Mouse (Mus musculus) lung, postnatal 14 days (tissue): ENCODE data around the gene Amfr.

Source experiments
- DNase-seq: peaks from one replicate; pipeline ENCODE4 v3.0.0; 2021

Gene Amfr

DNA sequence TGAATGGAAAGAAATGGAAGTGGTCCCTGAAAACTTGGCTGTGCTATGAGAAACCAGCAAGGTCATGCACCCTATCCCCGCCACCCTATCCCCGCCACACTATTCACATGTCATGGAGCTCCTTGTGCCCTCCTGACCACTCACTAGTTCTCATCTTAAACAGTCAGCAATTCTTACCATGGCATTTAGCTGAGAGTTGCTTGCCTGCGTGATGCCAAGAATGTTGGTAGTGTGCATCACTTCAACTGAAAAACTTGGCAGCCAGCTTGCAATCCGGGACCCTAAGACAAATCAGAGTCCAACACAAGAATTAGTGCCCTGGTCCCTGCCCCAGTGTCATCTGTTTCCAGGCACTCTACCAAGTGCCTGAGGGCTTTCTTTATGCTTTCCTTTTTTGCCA, 32.5 kb downstream of the Amfr start:
- DNase-seq, result no peak

DNA sequence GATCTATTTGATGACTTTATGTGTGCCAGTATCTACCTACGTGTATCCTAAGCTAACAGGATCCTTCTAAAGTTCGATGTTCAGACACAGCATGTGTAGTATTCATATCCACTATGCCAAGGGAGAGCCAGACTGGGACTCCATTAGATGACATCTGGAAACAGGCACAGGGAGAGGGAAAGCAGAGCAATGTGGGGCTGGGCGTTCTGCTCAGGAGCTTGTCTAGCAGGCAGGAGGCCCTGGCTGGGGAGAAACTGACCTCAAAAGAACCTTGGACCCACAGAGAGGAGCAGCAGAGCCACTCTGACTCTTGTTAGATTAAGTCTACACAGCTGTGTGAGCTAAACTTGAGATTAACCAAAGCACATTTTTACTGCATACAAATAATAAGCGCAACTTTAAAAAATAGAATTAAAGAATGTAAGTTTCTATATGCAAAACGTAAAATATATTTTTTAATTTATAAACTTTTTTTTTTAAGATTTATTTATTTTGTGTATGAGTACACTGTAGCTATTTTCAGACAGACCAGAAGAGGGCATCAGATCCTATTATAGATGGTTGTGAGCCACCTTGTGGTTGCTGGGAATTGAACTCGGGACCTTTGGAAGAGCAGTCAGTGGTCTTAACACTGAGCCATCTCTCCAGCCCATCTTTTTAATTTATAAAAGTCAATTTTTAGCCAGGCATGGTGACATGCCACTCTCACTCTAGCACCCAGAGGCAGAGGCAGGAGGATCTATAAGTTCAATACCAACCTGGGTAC, 36.0 kb downstream of the Amfr start:
- DNase-seq, result no peak

DNA sequence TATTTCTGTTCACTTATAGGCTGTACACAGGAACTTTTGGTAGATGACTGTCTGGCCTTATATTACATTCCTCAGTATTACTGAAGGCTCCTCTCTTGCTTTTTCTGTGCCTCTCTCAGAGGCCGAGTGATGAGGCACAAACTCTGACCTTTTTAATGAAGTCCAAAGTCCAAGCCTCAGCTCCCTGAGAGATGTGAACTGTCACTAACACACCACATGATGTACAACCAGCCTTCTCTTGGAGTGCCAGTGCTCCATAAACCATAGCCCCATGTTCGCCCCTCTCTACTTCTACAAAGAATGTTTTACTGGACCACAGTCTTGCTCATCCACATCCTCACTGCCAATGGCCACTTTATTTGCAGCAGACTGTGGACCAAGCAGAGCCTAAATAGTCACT, 37.3 kb downstream of the Amfr start:
- no peak for DNase-seq

DNA sequence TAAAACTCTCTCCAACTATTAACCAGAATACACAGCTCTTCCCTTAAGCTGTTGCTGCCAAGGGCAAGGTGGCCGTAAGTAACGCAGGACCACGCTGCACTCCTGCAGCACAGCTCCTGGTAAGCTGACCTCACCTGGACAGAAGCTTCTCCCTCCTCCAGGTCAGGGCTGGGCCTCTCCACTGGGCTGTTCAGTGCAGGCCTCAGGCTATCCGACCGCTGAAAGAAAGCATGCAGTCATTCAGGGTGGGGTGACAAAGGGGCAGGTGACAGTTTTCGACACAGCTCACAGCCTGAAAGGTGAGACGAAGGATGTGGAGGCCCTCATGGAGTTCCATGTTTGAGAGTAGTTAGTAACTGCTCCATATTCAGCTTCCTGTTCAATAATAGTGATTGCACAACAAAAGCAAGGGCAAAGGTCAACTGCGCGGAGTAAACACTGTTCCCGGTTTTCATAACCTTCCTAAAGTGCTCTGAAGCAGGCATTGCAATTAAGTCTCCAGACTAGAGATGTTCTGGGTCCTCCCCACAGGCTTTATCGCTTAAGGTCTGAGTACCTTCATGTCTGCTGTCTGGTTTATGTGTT, 37.9 kb downstream of the Amfr start:
- peak; percentile 55 for DNase-seq

DNA sequence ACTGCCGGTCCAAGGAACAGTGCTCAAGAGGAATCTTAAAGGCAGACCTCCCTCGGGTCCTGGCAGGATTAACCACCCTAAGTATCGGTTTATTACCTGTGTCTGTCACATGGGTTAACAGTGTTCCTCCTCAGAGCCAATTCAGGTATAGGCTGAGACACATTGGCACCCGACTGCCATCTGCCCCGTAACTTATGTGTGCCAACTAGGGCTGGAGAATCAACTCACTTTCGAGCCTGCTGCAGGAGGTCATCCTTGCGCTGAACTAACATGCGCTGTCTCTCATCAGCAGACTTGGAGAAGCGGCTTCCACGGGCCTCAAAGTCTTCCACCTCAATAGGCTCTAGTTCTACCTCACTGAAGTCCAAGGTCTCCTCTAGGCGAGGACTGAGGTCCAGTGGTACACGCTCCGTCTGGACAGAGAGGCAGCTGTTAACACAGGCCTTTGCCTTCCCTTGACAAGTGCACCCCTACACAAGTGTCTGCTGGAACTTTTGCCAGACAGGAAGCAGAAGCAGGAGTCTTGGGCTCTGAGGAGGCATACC, 38.7 kb downstream of the Amfr start:
- DNase-seq, result no peak

DNA sequence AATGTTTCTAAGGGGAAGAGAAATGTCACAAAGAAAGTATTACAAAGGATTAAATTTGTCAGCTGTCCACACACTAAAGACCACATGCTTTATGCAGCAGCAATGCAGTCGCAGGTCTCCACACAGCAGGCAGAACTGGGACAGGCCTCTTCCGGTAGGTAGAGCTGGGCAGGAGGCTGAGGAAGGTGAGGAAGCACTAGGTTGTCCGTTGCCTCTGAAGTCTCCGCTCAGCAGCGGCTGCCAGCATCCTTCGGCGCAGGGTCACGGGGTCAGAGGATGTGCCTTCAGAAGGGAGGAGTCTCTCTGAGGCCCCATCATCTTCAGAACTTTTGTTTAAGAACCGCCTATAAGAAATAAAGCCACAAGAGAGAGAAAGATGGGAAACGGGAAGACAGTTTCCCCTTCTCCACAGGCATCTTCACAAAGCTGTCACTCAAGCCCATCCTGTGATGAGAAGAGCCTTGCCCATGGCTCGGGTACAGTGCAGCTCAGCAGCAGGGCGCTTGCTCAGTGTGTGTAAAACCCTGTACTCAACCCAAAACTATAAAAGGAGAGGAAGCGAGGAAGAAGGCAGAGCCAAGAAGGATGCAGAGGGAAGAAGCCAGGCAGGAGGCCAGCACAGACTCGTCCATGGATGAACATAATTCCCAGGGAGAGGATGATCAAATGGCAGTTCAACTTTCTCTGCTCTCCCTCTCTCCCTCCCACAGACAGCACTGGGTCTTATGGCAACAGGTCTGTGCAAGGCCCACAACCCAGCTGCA, 39.5 kb downstream of the Amfr start:
- no peak for DNase-seq

DNA sequence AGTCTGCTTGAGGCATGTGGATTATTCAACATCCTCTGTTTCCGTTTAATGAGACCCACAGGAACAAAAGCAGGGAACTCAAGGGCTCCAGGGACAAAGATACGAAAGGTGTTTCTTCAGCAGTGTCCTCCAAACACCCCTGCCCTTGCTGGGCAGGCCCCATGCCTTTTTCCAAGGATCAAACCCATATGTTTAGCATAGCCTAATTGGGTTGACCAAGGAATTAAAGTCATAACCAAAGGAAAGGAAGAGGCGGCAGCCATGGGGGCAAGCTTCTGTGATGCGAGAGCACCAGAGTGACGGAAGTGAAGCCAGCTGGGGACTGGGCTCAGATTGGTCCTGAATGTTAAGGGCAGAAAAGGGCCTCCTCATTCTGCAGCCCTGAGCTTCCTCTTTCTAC, 40.4 kb downstream of the Amfr start:
- DNase-seq, result no peak

DNA sequence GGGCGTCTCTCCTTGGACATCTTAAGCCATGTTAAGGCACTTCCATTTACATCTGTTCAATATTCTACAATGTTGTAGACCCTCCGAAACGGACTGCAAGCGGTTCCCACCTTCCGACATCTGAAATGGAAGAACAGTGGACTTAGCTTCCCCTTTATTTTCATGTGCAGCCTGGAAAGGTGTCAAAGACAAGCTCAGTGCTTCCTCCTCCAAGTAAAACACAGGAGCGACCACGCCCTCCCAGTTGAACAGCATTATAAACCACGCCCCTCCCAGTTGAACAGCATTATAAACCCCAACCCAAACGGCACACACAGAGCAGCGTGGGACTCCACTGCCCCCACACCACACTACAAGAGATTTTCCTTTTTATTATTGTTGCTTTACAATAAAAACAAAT, 41.2 kb downstream of the Amfr start:
- DNase-seq, result no peak

DNA sequence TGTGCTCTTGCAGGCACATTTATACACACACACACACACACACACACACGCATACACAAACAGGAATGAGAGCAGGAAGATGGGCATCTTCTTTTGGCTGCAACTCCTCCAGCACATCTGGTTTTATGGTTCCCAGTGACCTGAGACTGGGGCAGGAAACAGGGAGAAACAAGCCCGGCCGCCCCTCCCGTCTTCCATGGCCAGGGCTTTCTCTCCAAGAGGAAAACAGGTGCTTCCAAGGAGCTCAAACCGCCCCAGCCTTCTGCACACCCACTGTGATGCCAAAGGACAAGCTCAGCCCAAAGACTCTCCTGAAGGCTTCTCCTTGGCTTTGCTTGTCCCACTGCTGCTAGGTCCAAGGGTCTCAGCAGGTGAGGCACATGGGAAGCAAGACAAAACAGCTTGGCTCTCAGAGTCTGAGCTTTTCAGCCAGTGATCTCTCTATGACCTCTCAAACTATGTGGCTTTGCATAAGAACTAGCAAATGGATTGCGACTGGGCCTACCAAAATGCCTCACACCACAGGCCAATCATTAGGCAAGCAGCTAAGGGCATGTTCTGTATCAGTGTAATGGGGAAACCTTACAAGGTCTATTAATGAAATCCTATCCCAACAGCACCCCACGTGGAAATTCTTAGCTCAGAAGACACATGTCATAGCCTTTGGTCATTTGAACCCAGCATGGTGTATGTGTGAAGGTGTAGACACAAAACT, 42.9 kb downstream of the Amfr start:
- DNase-seq, result no peak

DNA sequence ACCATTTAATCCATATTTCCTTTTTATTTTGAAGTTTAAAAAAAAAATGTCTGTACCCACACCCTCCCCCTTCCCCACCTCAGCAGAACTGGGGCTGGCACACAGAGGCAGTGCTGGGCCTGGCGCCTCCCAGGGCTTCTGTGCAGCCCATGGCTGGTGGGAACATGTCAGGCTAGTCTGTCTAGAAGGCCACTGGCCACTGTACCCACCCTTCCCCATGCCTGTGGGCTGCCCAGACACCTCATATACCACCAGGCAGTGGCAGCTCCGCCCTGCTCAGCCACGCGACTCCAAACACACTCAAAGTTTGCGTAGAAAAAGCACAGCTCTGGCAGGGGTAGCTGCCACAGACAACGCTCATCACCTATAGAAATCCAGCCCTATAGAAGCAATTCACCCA, 44.3 kb downstream of the Amfr start:
- DNase-seq, result no peak

DNA sequence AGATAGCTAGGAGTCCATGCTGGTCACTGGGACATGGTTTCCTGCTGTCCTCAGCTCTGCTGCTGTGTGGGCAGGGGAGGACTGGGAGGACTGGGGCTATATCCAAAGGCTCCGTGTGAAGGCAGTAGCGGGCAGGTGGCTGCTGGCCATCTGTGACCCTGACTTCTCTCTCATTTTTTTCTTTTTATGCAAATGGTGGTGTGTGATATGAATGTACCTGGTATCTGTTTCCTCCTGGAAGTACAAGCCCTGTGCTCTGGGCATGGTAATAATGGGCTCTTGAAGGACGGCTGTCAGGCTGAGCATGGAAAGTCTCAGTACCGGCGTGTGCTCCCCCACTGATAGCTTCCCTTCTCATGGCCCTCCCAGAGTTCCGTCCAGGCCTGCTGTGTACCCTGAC, 51.7 kb downstream of the Amfr start:
- no peak for DNase-seq

DNA sequence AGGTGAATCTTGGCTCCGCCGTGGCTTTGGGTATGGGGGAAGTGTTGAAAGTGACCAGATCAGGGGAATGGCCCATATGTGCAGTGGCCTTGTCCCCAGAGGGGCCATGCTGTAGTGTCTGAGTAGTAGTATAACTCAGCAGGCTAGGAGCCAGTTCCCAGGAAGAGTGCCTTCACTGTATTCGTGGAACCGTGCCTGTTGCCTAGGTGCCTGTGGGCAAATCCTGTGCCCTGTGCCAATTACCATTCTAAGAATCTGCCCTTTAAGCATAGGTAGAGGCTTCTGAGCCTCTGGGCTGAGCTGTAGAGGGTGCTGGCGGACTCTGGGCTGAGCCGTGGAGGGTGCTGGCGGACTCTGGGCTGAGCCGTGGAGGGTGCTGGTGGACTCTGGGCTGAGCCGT, 54.2 kb downstream of the Amfr start:
- no peak for DNase-seq

DNA sequence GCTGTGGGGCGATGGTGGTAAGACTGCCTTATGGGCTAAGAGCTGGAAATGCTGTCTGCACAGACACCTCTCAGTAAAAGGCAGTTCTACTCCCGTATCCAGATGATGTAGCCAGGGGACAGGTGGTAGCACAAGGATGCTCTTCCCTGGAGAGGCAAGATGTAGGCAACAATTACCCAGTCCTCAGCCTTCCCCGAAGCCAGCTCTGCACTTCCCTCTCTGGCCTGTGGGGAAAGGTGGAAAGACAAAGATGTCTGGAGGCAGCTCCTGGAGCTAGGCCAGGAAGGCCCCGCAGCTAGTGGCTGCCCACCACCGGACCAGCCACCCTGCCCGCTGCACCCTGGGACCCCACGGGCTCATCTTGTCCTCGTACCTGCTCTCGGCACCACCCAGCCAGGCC, 60.1 kb downstream of the Amfr start:
- no peak for DNase-seq

DNA sequence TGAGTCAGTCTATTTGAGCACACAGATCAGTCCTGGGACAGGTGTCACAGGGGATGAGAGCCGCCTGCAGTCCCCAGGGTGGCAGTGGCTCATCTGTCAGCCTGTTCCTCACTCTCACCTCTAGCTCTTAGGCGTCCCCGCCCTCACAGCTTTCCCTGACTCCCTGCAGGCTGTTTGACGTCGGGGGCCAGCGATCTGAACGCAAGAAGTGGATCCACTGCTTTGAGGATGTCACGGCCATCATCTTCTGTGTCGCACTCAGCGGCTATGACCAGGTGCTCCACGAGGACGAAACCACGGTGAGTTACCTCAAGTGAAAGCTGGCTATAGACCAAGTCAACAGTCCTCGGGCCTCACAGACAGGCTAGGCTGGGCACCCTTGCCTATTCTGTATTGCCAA, 62.5 kb downstream of the Amfr start:
- DNase-seq, result no peak

DNA sequence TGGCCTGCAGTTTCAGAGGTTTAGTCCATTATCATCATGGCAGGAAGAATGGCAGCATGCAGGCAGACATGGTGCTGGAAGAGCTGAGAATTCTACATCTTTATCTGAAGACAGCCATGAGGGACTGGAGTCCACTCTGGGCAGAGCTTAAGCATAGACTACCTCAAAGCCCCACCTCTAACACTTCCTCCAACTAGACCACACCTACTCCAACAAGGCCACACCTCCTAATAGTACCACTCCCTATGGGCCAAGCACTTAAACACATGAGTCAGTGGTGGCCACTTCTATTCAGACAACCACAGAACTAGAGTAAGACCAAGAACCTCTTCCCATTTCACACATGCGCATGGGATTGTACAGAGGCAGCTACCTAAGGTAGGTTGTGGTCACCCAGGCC, 66.2 kb downstream of the Amfr start:
- no peak for DNase-seq

DNA sequence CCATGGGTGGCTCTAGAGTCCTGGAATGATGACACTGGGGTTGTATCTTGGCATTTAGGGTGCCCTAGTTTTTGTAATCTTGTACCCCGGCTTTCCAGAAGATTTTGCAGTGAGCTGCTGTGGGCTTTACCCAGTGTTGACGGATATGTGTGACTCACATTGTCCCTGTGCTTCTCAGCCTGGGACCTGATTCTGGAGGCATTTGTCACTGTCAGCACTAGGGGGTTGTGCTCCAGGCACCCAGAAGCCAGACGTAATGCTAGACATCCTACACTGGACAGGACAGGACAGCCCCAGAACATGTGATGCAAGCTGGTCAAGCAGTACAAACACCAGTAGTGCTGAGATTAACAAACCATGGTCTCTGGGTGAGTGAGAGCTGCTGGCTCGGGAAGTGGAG, 66.9 kb downstream of the Amfr start:
- no peak for DNase-seq

DNA sequence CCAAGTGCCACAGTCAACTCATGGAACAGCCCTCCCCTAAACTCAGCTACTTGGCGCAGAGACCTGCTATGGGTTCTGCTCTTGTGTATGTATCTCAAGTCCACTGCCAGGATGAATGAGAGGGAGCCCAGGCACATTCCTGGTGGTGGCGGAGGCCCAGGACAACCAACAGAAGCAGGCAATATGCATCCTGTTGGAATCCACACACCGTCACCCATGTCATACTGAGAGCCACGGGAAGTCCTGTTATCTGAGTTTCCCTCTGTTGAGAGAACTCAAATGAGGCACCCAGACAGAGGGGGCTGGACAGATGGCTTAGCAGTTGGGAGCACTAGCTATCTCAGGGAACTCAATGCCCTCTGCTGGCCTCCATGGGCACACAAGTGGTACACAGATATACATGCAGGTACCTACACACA, 71.0 kb downstream of the Amfr start:
- DNase-seq, result no peak

DNA sequence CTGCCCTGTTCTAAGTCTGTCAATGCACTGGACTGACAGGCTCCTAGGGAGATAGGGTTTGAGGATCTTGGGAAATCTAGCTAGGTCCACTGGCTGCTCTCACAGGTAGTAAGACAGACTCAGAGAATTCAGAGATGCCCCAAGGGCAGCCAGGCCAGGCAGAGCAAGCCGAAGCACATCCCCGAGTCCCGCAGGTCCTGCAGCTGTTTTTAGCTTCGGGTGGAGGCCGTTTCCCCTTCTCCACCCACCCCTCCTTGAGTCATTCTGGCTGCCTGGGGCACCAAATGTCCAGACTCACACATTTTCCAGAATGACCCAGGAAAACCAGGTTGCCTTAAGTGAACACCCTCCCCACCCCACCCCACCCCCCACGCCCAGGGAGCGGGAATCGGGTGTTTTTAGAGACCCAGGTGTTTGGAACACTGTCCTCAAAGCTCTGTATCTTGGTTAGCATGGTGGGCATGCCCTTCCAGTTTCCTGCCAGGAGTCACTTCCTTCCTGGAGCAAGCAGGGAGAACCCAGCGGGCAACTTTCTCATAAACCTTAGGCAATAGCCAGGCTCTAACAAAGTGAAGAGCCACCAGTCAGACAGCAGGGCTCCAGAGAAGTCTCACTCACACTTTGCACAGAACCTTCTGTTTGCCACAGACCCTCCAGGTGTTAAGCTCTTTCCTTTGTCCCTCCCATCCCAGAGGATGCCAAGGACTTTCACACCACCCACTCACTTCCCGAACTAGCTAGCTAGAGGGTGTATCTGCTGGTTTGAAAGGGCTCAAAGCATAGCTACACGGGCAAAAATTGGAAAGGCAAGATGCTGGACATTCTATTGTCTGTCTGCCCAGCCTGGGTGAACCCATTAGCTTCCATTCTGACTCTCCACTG, 71.9 kb downstream of the Amfr start:
- DNase-seq, result no peak

DNA sequence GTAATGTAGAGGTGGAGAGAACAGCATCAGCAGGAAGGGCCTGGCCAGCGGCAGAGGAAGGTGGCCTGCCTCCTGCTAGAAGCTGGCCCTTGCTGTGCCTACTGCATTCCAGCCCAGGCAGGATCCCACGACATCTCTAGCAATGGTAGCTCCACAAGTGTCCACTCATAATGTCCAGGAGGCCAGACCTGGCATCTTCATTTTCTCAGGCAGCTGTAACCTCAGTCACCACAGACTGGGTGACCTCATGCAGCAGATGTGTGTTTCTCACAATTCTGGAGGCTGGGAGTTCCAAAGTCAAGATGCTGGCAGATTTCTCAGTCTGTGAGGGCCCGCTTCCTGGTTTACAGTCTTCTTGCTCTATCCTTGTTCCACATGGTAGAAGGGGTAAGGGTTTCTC, 74.4 kb downstream of the Amfr start:
- no peak for DNase-seq

DNA sequence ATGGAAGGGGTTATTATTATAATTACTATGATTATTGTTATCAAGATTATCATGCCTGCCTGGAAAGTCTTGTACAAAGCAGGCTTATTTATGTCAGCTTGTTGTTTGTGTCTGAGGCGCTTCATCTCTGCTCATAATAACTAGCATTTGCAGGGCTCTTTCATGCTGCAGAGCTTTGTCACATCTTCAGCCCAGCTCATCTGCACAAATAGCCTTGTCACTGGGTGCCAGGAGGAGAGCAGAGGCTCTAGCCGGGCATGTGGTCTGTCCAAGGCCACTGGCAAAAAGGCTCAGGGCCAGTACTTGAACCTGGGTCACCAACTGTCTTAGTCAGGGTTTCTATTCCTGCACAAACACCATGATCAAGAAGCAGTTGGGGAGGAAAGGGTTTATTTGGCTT, 79.4 kb downstream of the Amfr start:
- no peak for DNase-seq

DNA sequence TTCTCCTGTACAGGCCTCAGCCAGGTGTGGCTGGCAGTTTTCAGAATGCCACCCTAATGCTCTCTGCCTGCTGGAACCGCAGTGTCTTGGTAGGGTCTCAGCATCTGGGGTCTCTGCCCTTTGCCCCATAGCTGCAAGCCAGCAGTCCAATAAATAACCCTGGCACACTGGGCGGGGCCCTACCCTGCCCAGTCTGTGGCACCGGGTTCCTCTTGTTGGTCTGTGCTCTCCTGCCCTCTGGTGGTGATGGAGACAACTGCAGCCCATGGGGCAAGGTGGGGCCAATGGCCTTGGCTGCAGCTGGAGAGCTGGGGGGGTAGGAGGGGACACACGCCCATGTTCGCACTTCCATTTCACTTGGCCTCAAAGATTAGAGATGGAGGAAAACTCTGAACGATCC, 79.8 kb downstream of the Amfr start:
- peak; percentile 82 for DNase-seq

DNA sequence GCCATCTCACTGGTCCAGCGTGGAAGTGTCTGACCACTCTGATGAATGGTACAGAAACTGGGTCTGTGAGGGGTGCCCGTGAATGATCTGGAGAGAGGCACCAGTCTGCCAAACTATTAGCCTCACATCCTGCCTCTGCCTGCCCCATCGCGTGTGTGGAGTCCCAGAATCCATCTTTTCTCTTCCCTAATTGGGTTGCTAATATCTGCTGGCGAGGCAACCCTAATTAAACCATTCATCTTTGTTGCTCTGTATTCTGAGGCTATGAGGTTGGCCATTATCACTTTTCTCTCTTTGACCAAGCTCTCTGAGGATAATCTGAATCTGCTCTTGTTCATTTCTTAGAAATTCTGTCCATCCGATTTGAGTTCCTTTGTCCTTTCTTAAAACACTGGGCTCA, 81.3 kb downstream of the Amfr start:
- no peak for DNase-seq
